7 mouse cellular contexts compared by ENCODE assay signal in the genomic region with DNA sequence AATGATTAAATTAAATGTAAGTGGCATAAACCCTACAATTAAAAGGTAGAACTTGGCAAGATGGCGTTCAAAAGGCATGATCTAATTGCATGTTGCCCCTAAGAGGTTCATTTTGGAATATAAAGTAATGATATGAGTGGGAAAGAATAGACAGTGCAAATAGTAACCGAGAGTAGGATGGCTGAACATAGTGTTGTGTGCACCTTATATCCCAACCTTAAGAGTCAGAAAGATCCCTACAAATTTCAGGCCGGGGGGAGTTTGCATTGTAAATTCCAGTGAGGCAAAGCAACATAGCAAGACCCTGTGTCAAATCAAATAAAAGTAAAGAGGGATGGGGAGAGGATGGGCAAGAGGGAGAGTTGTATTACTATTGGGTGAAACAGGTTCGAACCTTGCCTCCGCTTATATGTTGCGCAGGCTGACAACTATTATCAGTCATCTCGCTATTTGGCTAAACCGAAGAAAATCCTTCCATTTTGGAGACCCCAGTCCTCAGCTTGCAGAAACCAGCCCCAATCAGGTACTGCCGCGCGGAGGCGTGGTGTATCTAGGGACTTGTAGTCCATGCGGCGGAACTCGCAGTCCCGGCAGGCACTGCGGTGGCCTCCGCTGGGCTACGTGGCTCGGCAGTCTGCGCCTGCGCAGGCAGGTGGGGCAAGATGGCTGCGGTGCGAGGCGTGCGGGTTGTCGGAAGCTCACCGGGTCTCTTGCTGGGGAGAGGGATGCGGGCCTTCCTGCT. TPM values are rescaled to one million over a fixed set of nuclear protein-coding genes. Genes with fewer than 3 reads are reported as not detected.
DNase-seq lines count a peak whose midpoint lies in the region; ATAC-seq and TF ChIP-seq lines count a peak whose summit lies in the region.

No protein-coding gene starts in this region.

- peak; percentile 90 for TF ChIP-seq POLR2A in kidney, adult 2 months (IDR thresholded peaks at IDR 0.05; ENCODE audit: low read depth, low read length)
- TF ChIP-seq POLR2A in spleen, adult 2 months (IDR thresholded peaks at IDR 0.05; ENCODE audit: low read depth, low read length), result peak; percentile 95

- H3K27me3 ChIP-seq in embryonic facial prominence, embryonic 11.5 days (ENCODE audit: control insufficient read depth, insufficient read depth, low read length), result no peaks in the 10 kb centered on the region
- no peaks in the 10 kb centered on the region for H3K27me3 ChIP-seq in kidney, adult 2 months (replicated peaks; ENCODE audit: control insufficient read depth, insufficient read depth, low read length)
- H3K27me3 ChIP-seq in limb, embryonic 12.5 days, result no peaks in the 10 kb centered on the region; the same call in 1 of the 2 replicates
- no peaks in the 10 kb centered on the region for H3K27me3 ChIP-seq in midbrain, embryonic 15.5 days (replicated peaks)
- H3K27me3 ChIP-seq in spleen, adult 2 months (ENCODE audit: control insufficient read depth, insufficient read depth, low read length), result no peaks in the 10 kb centered on the region

- 0 out of 2 replicates have a peak overlapping the region, but pooled peaks have one; percentile 47 for H3K27ac ChIP-seq in embryonic facial prominence, embryonic 11.5 days (replicated peaks; ENCODE audit: low read depth, low read length)
- no peak overlapping the region for H3K27ac ChIP-seq in kidney, adult 2 months (ENCODE audit: insufficient read depth, low read depth, low read length)
- peak overlapping the region; percentile 53 for H3K27ac ChIP-seq in limb, embryonic 12.5 days
- peak overlapping the region; percentile 85 for H3K27ac ChIP-seq in midbrain, embryonic 15.5 days
- peak overlapping the region; percentile 55 for H3K27ac ChIP-seq in spleen, adult 2 months (ENCODE audit: insufficient read depth, low read length)

- no peak for TF ChIP-seq CTCF in kidney, adult 2 months (conservative IDR thresholded peaks at IDR 0.05; ENCODE audit: insufficient read depth, insufficient read length, low read depth, low read length)
- TF ChIP-seq CTCF in spleen, adult 2 months (IDR thresholded peaks at IDR 0.05; ENCODE audit: extremely low read depth, insufficient read depth, insufficient read length, insufficient replicate concordance), result no peak

- WGBS in embryonic facial prominence, embryonic 11.5 days, result 5% methylated on average over 29 of the region's 29 CpGs
- WGBS in kidney, adult 2 months, result 5% methylated on average over 29 of the region's 29 CpGs
- 5% methylated on average over 29 of the region's 29 CpGs for WGBS in limb, embryonic 12.5 days
- WGBS in midbrain, embryonic 15.5 days, result 3% methylated on average over 29 of the region's 29 CpGs
- WGBS in spleen, adult 2 months, result 6% methylated on average over 29 of the region's 29 CpGs

- ATAC-seq in embryonic facial prominence, embryonic 11.5 days (replicated peaks; ENCODE audit: insufficient number of reproducible peaks, low FRiP score, low TSS enrichment, low read depth), result peak; percentile 99
- peak; percentile 96 for ATAC-seq in limb, embryonic 12.5 days (ENCODE audit: insufficient number of reproducible peaks, insufficient read depth, low FRiP score, low TSS enrichment, low read depth)
- ATAC-seq in midbrain, embryonic 15.5 days (replicated peaks), result peak; percentile 98

- peak overlapping the region; percentile 87 for H3K9ac ChIP-seq in embryonic facial prominence, embryonic 11.5 days (replicated peaks; ENCODE audit: low read length)
- peak overlapping the region; percentile 88 for H3K9ac ChIP-seq in limb, embryonic 12.5 days (replicated peaks)
- peak overlapping the region; percentile 77 for H3K9ac ChIP-seq in midbrain, embryonic 15.5 days

- peak overlapping the region; percentile 87 for H3K4me3 ChIP-seq in embryonic facial prominence, embryonic 11.5 days (ENCODE audit: low read depth, low read length)
- H3K4me3 ChIP-seq in kidney, adult 2 months (ENCODE audit: insufficient read depth, low read depth, low read length), result peak overlapping the region; percentile 58
- peak overlapping the region; percentile 81 for H3K4me3 ChIP-seq in limb, embryonic 12.5 days (replicated peaks)
- peak overlapping the region; percentile 69 for H3K4me3 ChIP-seq in midbrain, embryonic 15.5 days
- H3K4me3 ChIP-seq in spleen, adult 2 months (ENCODE audit: extremely low read depth, insufficient read depth, insufficient read length), result peak overlapping the region; percentile 86

- H3K9me3 ChIP-seq in embryonic facial prominence, embryonic 11.5 days (replicated peaks; ENCODE audit: control insufficient read depth, low read length), result no peaks in the 10 kb centered on the region
- no peaks in the 10 kb centered on the region for H3K9me3 ChIP-seq in limb, embryonic 12.5 days
- H3K9me3 ChIP-seq in midbrain, embryonic 15.5 days, result no peaks in the 10 kb centered on the region

- peak; percentile 98 for DNase-seq in adrenal gland, postnatal 14 days
- peak; percentile 98 for DNase-seq in embryonic facial prominence, embryonic 11.5 days (ENCODE audit: low spot score)
- DNase-seq in heart, adult 18-20 months, result peak; percentile 95 to 97
- DNase-seq in kidney, adult 2 months, result peak; percentile 98
- peak; percentile 88 to 96 for DNase-seq in spleen, adult 2 months (ENCODE audit: low read depth in 1 of 2, low spot score in 2 of 2)

- no peaks in the 10 kb centered on the region; the same call in 1 of the 2 replicates for H3K4me1 ChIP-seq in embryonic facial prominence, embryonic 11.5 days (ENCODE audit: control insufficient read depth, insufficient read depth, low read length)
- no peaks in the 10 kb centered on the region; the same call in 1 of the 2 replicates for H3K4me1 ChIP-seq in kidney, adult 2 months (ENCODE audit: control insufficient read depth, insufficient read depth, low read length)
- peaks cover 12% of the 10 kb centered on the region for H3K4me1 ChIP-seq in limb, embryonic 12.5 days (replicated peaks)
- H3K4me1 ChIP-seq in midbrain, embryonic 15.5 days, result peaks cover 16% of the 10 kb centered on the region
- H3K4me1 ChIP-seq in spleen, adult 2 months (ENCODE audit: control insufficient read depth, insufficient read depth, insufficient read length), result no peaks in the 10 kb centered on the region; the same call in 1 of the 2 replicates

- H3K4me2 ChIP-seq in embryonic facial prominence, embryonic 11.5 days (ENCODE audit: low read depth, low read length), result peak overlapping the region; percentile 49
- peak overlapping the region; percentile 76 for H3K4me2 ChIP-seq in limb, embryonic 12.5 days
- H3K4me2 ChIP-seq in midbrain, embryonic 15.5 days, result peak overlapping the region; percentile 75

- H3K36me3 ChIP-seq in embryonic facial prominence, embryonic 11.5 days (replicated peaks; ENCODE audit: control insufficient read depth, insufficient read depth, low read depth, low read length), result peaks cover 8% of the 10 kb centered on the region
- no peaks in the 10 kb centered on the region; the same call in 1 of the 2 replicates for H3K36me3 ChIP-seq in kidney, adult 2 months (ENCODE audit: control insufficient read depth, insufficient read depth, low read length)
- H3K36me3 ChIP-seq in limb, embryonic 12.5 days, result peaks cover 35% of the 10 kb centered on the region
- H3K36me3 ChIP-seq in midbrain, embryonic 15.5 days (replicated peaks), result peaks cover 21% of the 10 kb centered on the region
- H3K36me3 ChIP-seq in spleen, adult 2 months (ENCODE audit: control insufficient read depth, insufficient read depth, low read length), result peaks cover 24% of the 10 kb centered on the region

RNA-seq across cellular contexts. Expression of a gene that starts 7.0 kb away (rescaled TPM):
- total RNA-seq in adrenal gland, postnatal 14 days (2021), result 11.6 and 15.4 TPM in 2 replicates
- polyA plus RNA-seq in embryonic facial prominence, embryonic 11.5 days (2014; fragmentation: Nextera tagmentation; extraction: Ambion mirVana), result 14.2 and 16.3 TPM in 2 replicates
- total RNA-seq in heart, adult 18-20 months (2021), result 1 to 10 TPM; 8.3 to 9.4 TPM
- polyA plus RNA-seq in kidney, adult 2 months (2012; rRNA removed), result 15.0 and 15.7 TPM in 2 replicates
- 31.5 and 34.7 TPM in 2 replicates for polyA plus RNA-seq in limb, embryonic 12.5 days (2016; fragmentation: Nextera tagmentation; extraction: Ambion mirVana)
- 48.6 and 51.4 TPM in 2 replicates for polyA plus RNA-seq in midbrain, embryonic 15.5 days (2015; fragmentation: Nextera tagmentation; extraction: Ambion mirVana)
- 22.8 and 25.7 TPM in 2 replicates for polyA plus RNA-seq in spleen, adult 2 months (2012; rRNA removed)

RNA-seq across cellular contexts. Expression of a gene that starts 19.2 kb away (rescaled TPM):
- total RNA-seq in adrenal gland, postnatal 14 days (2021), result 145 and 156 TPM in 2 replicates
- 55.6 and 57.8 TPM in 2 replicates for polyA plus RNA-seq in embryonic facial prominence, embryonic 11.5 days (2014; fragmentation: Nextera tagmentation; extraction: Ambion mirVana)
- 100 to 1,000 TPM in 1 of 2 experiments, 10 to 100 TPM in 1; 87.3 to 109 TPM for total RNA-seq in heart, adult 18-20 months (2021)
- polyA plus RNA-seq in kidney, adult 2 months (2012; rRNA removed), result 74.0 and 92.5 TPM in 2 replicates
- 122 and 133 TPM in 2 replicates for polyA plus RNA-seq in limb, embryonic 12.5 days (2016; fragmentation: Nextera tagmentation; extraction: Ambion mirVana)
- 93.5 and 93.8 TPM in 2 replicates for polyA plus RNA-seq in midbrain, embryonic 15.5 days (2015; fragmentation: Nextera tagmentation; extraction: Ambion mirVana)
- polyA plus RNA-seq in spleen, adult 2 months (2012; rRNA removed), result 42.4 and 45.7 TPM in 2 replicates

RNA-seq across cellular contexts. Expression of a gene that starts 21.8 kb away (rescaled TPM):
- 42.5 and 50.2 TPM in 2 replicates for total RNA-seq in adrenal gland, postnatal 14 days (2021)
- polyA plus RNA-seq in embryonic facial prominence, embryonic 11.5 days (2014; fragmentation: Nextera tagmentation; extraction: Ambion mirVana), result 36.7 and 37.0 TPM in 2 replicates
- total RNA-seq in heart, adult 18-20 months (2021), result 10 to 100 TPM; 11.7 to 14.3 TPM
- polyA plus RNA-seq in kidney, adult 2 months (2012; rRNA removed), result 85.6 and 102 TPM in 2 replicates
- polyA plus RNA-seq in limb, embryonic 12.5 days (2016; fragmentation: Nextera tagmentation; extraction: Ambion mirVana), result 65.1 and 69.4 TPM in 2 replicates
- polyA plus RNA-seq in midbrain, embryonic 15.5 days (2015; fragmentation: Nextera tagmentation; extraction: Ambion mirVana), result 62.9 and 65.2 TPM in 2 replicates
- polyA plus RNA-seq in spleen, adult 2 months (2012; rRNA removed), result 119 and 122 TPM in 2 replicates

RNA-seq across cellular contexts. Expression of a gene that starts 30.1 kb away (rescaled TPM):
- 25.4 and 27.9 TPM in 2 replicates for total RNA-seq in adrenal gland, postnatal 14 days (2021)
- 62.3 and 66.1 TPM in 2 replicates for polyA plus RNA-seq in embryonic facial prominence, embryonic 11.5 days (2014; fragmentation: Nextera tagmentation; extraction: Ambion mirVana)
- 10 to 100 TPM; 11.6 to 11.7 TPM for total RNA-seq in heart, adult 18-20 months (2021)
- 21.4 and 26.6 TPM in 2 replicates for polyA plus RNA-seq in kidney, adult 2 months (2012; rRNA removed)
- polyA plus RNA-seq in limb, embryonic 12.5 days (2016; fragmentation: Nextera tagmentation; extraction: Ambion mirVana), result 59.1 and 60.5 TPM in 2 replicates
- 94.4 and 103 TPM in 2 replicates for polyA plus RNA-seq in midbrain, embryonic 15.5 days (2015; fragmentation: Nextera tagmentation; extraction: Ambion mirVana)
- 7.6 and 8.5 TPM in 2 replicates for polyA plus RNA-seq in spleen, adult 2 months (2012; rRNA removed)

RNA-seq across cellular contexts. Expression of a gene that starts 42.1 kb away (rescaled TPM):
- 35.1 and 41.8 TPM in 2 replicates for total RNA-seq in adrenal gland, postnatal 14 days (2021)
- 54.1 and 58.0 TPM in 2 replicates for polyA plus RNA-seq in embryonic facial prominence, embryonic 11.5 days (2014; fragmentation: Nextera tagmentation; extraction: Ambion mirVana)
- 10 to 100 TPM; 19.2 to 22.3 TPM for total RNA-seq in heart, adult 18-20 months (2021)
- 12.3 and 13.0 TPM in 2 replicates for polyA plus RNA-seq in kidney, adult 2 months (2012; rRNA removed)
- polyA plus RNA-seq in limb, embryonic 12.5 days (2016; fragmentation: Nextera tagmentation; extraction: Ambion mirVana), result 45.1 and 45.3 TPM in 2 replicates
- 26.0 and 27.2 TPM in 2 replicates for polyA plus RNA-seq in midbrain, embryonic 15.5 days (2015; fragmentation: Nextera tagmentation; extraction: Ambion mirVana)
- 10.4 and 12.3 TPM in 2 replicates for polyA plus RNA-seq in spleen, adult 2 months (2012; rRNA removed)
